Mouse (Mus musculus) ovary, adult 10 weeks (tissue): ENCODE data around the gene Vps45. TPM values are rescaled to one million over a fixed set of nuclear protein-coding genes. Genes with fewer than 3 reads are reported as not detected.

Experiments used
- polyA plus RNA-seq: library from polyadenylated mRNA; stranded (reverse); fragments of 350-450 nt; fragmentation: Illumina TruSeq; extraction: RNeasy Lipid Tissue Mini Kit (QIAGEN cat#74804); gene quantifications from one replicate; pipeline ENCODE4 v1.2.3, GENCODE M21; 2014

The Vps45 gene
- 51.8 TPM for polyA plus RNA-seq

DNA sequence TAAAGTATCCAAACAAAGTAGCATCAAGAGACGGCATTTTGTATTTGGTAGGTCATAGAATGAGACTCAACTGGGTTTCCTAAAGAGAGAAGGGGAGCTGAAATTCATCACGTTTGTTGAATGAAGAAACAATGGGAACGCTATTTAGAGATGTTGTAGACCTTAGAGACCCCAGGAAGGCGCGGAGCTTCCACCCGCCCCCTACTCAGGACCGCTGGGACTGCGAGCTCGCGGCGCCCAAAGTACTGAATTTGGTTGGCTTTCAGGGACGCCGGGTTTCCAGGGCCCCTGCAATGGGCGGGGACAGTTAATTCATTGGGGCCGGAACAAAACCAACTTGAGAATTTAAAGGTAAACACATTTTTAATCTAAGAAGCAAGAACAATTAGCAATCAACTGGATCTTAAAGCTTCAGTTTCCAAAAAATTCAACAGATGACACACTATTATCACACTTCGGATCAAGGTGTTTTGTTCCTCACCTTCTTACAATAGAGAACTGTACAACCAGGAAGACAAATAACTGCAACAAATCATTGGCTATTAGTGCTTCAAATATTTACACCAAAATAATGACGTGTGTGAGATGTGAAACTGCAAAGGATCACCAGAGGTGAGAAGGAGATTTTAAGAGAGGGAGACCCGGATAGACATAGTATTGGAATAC is at the start of gene Vps45:
Vps45 (minus strand) TSS at position 236 of the 666 bp plus-strand sequence.

DNA sequence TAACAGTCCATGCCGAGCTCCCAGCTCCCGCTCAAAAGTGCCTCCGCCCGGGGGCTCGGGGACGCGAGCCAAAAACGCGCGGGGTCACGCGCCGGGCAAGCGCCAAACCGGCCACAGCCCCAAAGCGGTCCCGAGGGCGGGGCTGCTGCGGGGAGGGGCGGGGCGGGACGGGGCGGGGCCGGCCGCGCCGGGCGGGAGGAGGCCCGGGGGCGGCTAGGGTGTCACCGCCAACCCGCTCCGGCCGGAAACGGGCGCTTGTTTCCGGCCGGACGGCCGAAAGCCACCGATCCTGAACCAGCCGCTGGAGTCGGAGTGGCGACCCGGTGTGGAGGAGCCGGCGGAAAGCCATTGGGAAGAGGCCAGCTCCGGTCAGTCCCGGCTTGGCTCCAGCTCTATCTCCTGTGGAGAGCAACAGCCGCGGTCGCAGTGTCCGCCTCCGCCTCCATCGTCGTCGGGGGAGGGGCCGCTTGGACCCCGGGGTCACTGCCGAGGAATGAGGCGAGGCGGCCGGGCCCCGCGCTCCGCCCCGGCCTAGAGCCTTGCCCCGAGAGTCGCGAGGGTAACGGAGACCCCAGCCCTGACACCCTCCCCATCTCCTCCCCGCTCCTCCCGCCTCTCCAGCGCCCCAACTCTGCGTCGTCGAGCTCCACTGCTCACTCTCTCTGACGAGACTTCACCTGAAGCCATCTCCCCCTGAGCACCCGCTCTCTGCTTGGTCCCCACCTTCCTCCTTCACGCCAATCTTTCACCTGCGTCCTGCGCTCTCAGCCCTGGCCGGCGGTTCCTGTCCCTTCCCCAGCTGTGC is 46.2 kb upstream of the Vps45 start, which contains the start of gene Otud7b:
Otud7b (plus strand) TSS at position 267 of the 805 bp plus-strand sequence.

DNA sequence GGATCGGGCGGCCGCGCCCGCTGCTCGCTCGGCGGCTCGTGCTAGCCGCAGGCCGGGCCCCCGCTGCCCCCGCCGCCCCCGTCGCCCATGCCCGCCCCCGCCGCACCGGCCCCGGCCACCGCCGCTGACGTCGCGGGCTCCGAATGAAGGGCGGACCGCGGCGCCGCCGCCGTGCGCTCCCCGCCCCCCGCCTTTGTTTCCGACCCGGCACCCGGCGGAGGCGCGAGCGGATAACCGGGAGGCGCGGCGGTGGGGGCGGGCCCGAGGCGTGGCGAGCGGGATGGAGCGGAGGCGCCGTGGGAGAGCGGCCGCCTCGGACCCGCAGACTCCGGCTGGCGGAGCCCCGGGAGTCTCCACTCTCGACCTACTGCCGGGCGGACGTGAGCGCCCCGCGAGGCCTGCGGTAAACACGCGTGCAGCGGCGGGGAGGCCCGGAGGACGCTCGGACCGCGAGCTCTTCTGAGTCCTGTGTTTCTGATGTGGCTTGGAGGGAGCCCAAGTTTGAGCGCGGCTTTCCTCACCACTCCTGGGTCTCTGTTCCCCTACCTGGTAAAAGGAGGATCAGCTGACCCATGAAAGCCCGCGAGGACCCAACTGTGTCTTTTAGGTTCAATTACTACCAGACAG is 62.4 kb downstream of the Vps45 start, which contains the start of gene Plekho1:
Plekho1 (minus strand) TSS at position 200 of the 627 bp plus-strand sequence.

Other genes starting within 250 kb of the Vps45 start
- gene Rprd2, start 239.6 kb downstream of the Vps45 start, polyA plus RNA-seq: 90.5 TPM
- 31.2 TPM for gene Prpf3, start 202.6 kb downstream of the Vps45 start, polyA plus RNA-seq
- gene Mrps21, start 186.9 kb downstream of the Vps45 start, polyA plus RNA-seq: 10.7 TPM
- 2.7 TPM for gene Ciart, start 176.2 kb downstream of the Vps45 start, polyA plus RNA-seq
- 70.0 TPM for gene BC028528, start 166.5 kb downstream of the Vps45 start, polyA plus RNA-seq
- 29.7 TPM for gene Aph1a, start 164.5 kb downstream of the Vps45 start, polyA plus RNA-seq
- gene Car14, start 153.8 kb downstream of the Vps45 start, polyA plus RNA-seq: 157 TPM
- gene Anp32e, start 129.2 kb downstream of the Vps45 start, polyA plus RNA-seq: 276 TPM
- 12.5 TPM for gene Plekho1, start 62.5 kb downstream of the Vps45 start, polyA plus RNA-seq
- 30.3 TPM for gene Otud7b, start 46.1 kb upstream of the Vps45 start, polyA plus RNA-seq
- 3.4 TPM for gene Mtmr11, start 103.5 kb upstream of the Vps45 start, polyA plus RNA-seq
- 19.9 TPM for gene Sf3b4, start 113.9 kb upstream of the Vps45 start, polyA plus RNA-seq
- 0.20 TPM for gene Sv2a, start 122.7 kb upstream of the Vps45 start, polyA plus RNA-seq
- 3.5 TPM for gene Bola1, start 161.2 kb upstream of the Vps45 start, polyA plus RNA-seq
- gene Hist2h2ab, start 161.4 kb upstream of the Vps45 start, polyA plus RNA-seq: not detected
- not detected for gene Hist2h2ac, start 162.4 kb upstream of the Vps45 start, polyA plus RNA-seq
- 23.4 TPM for gene Hist2h2be, start 162.7 kb upstream of the Vps45 start, polyA plus RNA-seq
- 1.5 TPM for gene Hist2h3c2, start 180.7 kb upstream of the Vps45 start, polyA plus RNA-seq
- not detected for gene Hist2h2aa2, start 181.8 kb upstream of the Vps45 start, polyA plus RNA-seq
- gene Hist2h2aa1, start 187.0 kb upstream of the Vps45 start, polyA plus RNA-seq: not detected
- gene Hist2h3c1, start 188.2 kb upstream of the Vps45 start, polyA plus RNA-seq: 26.3 TPM
- not detected for gene Hist2h4, start 204.8 kb upstream of the Vps45 start, polyA plus RNA-seq
- gene Hist2h3b, start 210.2 kb upstream of the Vps45 start, polyA plus RNA-seq: not detected
- not detected for gene Hist2h2bb, start 211.3 kb upstream of the Vps45 start, polyA plus RNA-seq
- 1.3 TPM for gene Fcgr1, start 235.5 kb upstream of the Vps45 start, polyA plus RNA-seq